Mouse (Mus musculus) kidney, adult 2 months (tissue): ENCODE results near the gene Hoxa2. TPM values are rescaled to one million over a fixed set of nuclear protein-coding genes. Genes with fewer than 3 reads are reported as not detected.
A peak's percentile ranks its signal among the peaks of the same experiment; 100 is the strongest.

Experiments used
- DNase-seq: peaks from one replicate; pipeline ENCODE4 v3.0.0; 2021
- H3K27ac ChIP-seq: fragments of 200-500 bp; 2 replicates; pipeline ENCODE4 v1.5.1; 2012; ENCODE audit warnings: low read depth, low read length, control low read depth, inconsistent platforms; ENCODE audit not compliant: insufficient read depth
- H3K27me3 ChIP-seq: fragments of 200-500 bp; replicated peaks from 2 replicates; pipeline ENCODE4 v1.6.1; 2012; ENCODE audit warnings: mild to moderate bottlenecking, moderate library complexity, low read length, inconsistent platforms; ENCODE audit not compliant: control insufficient read depth, insufficient read depth
- H3K36me3 ChIP-seq: fragments of 200-500 bp; 2 replicates; pipeline ENCODE4 v1.6.1; 2012; ENCODE audit warnings: mild to moderate bottlenecking, moderate library complexity, low read length, inconsistent platforms; ENCODE audit not compliant: control insufficient read depth, insufficient read depth
- H3K4me1 ChIP-seq: fragments of 200-500 bp; 2 replicates; pipeline ENCODE4 v1.6.1; 2011; ENCODE audit warnings: low read length; ENCODE audit not compliant: control insufficient read depth, insufficient read depth
- H3K4me3 ChIP-seq: fragments of 200-500 bp; 2 replicates; pipeline ENCODE4 v1.5.1; 2011; ENCODE audit warnings: mild to moderate bottlenecking, low read depth, low read length, control low read depth; ENCODE audit not compliant: insufficient read depth
- CTCF ChIP-seq: fragments of 200-500 bp; conservative IDR thresholded peaks from 2 replicates; pipeline ENCODE4 v1.5.1; 2011; ENCODE audit warnings: low read depth, mild to moderate bottlenecking, control low read depth, low read length, moderate library complexity, mixed read lengths; ENCODE audit not compliant: insufficient read depth, insufficient read length
- POLR2A ChIP-seq: fragments of 200-500 bp; IDR thresholded peaks from one replicate; pipeline ENCODE4 v1.6.1; 2011; ENCODE audit warnings: low read depth, low read length, control low read depth
- WGBS: fragments of 180-500 bp; shearing (Covaris S2); methylation state at CpG from one replicate; pipeline ENCODE4 v1.1.7; 2018; 5-methylcytosine and 5-hydroxymethylcytosine counted together
- polyA plus RNA-seq: library from polyadenylated mRNA; depleted of rRNA; stranded (reverse); fragments of >200 nt; gene quantifications from 2 replicates; pipeline ENCODE4 v1.2.3, GENCODE M21; 2012

The Hoxa2 gene
- polyA plus RNA-seq, 1 experiment = 1.6 TPM

DNA sequence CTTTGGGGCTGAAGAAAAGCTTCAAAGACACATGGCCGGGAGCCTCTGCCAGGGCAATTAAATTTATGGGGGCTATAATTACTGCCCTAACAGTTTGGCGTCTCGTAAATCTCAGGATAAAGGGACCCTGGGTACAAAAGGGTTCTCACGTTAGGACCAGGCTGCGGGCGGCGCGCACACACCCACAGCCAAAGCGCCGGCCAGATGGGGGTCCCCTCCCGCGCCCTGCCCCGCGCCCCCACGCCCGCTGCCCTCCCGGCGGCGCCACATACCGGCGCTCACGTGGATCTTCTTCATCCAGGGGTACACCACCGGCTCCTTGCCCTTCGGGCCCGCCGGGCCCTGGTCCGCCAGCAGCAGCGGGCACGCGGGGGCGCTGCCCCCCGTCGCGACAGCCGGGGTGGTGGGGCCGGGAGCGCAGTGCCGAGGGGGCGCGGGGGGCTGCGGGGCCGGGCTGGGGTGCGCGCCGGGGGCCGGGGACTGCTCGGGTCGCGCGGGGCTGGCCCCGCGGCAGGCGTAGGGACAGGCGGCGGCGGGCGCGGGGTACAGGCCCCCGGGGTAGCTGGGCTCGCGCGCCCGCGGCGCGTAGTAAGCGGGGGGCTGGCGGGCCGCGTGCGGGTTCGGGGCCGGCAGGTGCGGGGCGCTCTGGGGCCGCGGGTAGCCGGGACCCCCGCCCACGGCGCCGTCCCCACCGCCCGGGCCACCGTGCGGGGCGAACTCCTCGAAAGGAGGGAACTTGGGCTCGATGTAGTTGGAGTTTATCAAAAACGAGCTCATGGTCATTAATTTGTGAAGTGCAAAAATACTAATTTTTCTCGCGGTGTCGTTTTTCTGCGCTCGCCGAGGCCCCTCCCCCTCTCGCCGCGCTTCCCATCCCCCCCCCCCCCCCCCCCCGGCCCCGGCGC, 26.5 kb upstream of the Hoxa2 start, which contains the start of gene Hoxa4:
Gene Hoxa4, minus strand, starts transcription at position 848 of the 905 bp plus-strand sequence.
- no peaks in the 10 kb centered on the region for H3K36me3 ChIP-seq
- no peak for TF ChIP-seq CTCF
- no peak for TF ChIP-seq POLR2A
- H3K4me1 ChIP-seq = peaks cover 26% of the 10 kb centered on the region
- no peak for DNase-seq
- H3K27ac ChIP-seq = peak within 1 kb of the TSS; percentile 62
- WGBS = 3% methylated on average over 89 of the region's 102 CpGs
- H3K27me3 ChIP-seq = no peaks in the 10 kb centered on the region
- peak within 1 kb of the TSS; percentile 83 for H3K4me3 ChIP-seq

- Histone ChIP-seq H3K36me3 (no peaks in the 10 kb centered on the region), H3K27me3 (no peaks in the 10 kb centered on the region), H3K4me3 (no peak overlapping the region), H3K4me1 (peaks cover 32% of the 10 kb centered on the region), H3K27ac (peak overlapping the region; percentile 19; the same call in 1 of the 2 replicates)
- 29% methylated on average over 23 of the region's 23 CpGs for WGBS
- peak; percentile 41 for DNase-seq
- TF ChIP-seq POLR2A = no peak
- no peak for TF ChIP-seq CTCF
Observed at GRCm38 (mm10) chr6:52190410-52190809, 25.8 kb upstream of the Hoxa2 start.

DNA sequence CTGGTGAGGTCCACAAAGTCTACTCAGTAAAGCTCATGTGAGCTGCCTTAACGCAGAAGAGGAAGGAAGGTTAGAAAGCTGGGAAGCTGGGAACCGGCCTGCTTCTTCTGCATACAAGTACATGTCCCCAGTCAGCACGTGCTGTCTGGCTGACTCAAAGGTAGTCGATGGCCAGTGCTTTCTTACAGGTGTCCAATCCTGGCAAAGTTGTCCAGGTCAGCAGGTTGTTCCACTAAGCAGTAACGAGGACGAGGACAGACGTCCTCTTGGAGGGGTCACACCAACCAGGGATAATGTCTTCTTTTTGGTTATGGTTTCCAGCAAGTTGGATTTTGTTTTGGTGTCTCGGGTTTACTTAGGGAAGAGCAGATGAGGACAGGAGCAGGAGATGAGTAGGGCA, 25.3 kb upstream of the Hoxa2 start:
- Histone ChIP-seq H3K27ac (peak overlapping the region; percentile 19), H3K4me3 (no peak overlapping the region), H3K4me1 (peaks cover 31% of the 10 kb centered on the region), H3K36me3 (no peaks in the 10 kb centered on the region), H3K27me3 (no peaks in the 10 kb centered on the region)
- DNase-seq = peak; percentile 64
- TF ChIP-seq POLR2A (no peak), CTCF (no peak)
- WGBS = 41% methylated on average over 8 of the region's 8 CpGs

GRCm38 (mm10) chr6:52189172-52189591, 24.6 kb upstream of the Hoxa2 start:
- peak; percentile 60 for DNase-seq
- TF ChIP-seq POLR2A (no peak), CTCF (no peak)
- Histone ChIP-seq H3K36me3 (no peaks in the 10 kb centered on the region), H3K27ac (0 out of 2 replicates have a peak overlapping the region, but pooled peaks have one; percentile 1), H3K27me3 (no peaks in the 10 kb centered on the region), H3K4me3 (no peak overlapping the region), H3K4me1 (peaks cover 35% of the 10 kb centered on the region)
- WGBS = 25% methylated on average over 5 of the region's 5 CpGs

GRCm38 (mm10) chr6:52186500-52186899, 21.9 kb upstream of the Hoxa2 start:
- WGBS = 60% methylated on average over 1 of the region's 1 CpGs
- no peak overlapping the region for H3K27ac ChIP-seq

GRCm38 (mm10) chr6:52185834-52186233, 21.2 kb upstream of the Hoxa2 start:
- DNase-seq = peak; percentile 56
- Histone ChIP-seq H3K4me3 (no peak overlapping the region), H3K27ac (no peak overlapping the region), H3K36me3 (no peaks in the 10 kb centered on the region), H3K4me1 (peaks cover 41% of the 10 kb centered on the region), H3K27me3 (no peaks in the 10 kb centered on the region)
- 31% methylated on average over 3 of the region's 3 CpGs for WGBS
- no peak for TF ChIP-seq CTCF
- TF ChIP-seq POLR2A = no peak

More at GRCm38 (mm10) chr6:52186500-52186899, 21.9 kb upstream of the Hoxa2 start:
- no peaks in the 10 kb centered on the region for H3K36me3 ChIP-seq
- no peak for TF ChIP-seq CTCF
- TF ChIP-seq POLR2A = no peak
- peak; percentile 25 for DNase-seq
- H3K4me1 ChIP-seq = peaks cover 36% of the 10 kb centered on the region
- H3K27me3 ChIP-seq = no peaks in the 10 kb centered on the region
- H3K4me3 ChIP-seq = no peak overlapping the region

GRCm38 (mm10) chr6:52185222-52185621, 20.6 kb upstream of the Hoxa2 start:
- no peaks in the 10 kb centered on the region for H3K36me3 ChIP-seq
- peak; percentile 72 for DNase-seq
- no peak for TF ChIP-seq CTCF
- no peak for TF ChIP-seq POLR2A
- WGBS = 16% methylated on average over 19 of the region's 19 CpGs
- H3K4me3 ChIP-seq = no peak overlapping the region
- H3K27ac ChIP-seq = no peak overlapping the region
- no peaks in the 10 kb centered on the region for H3K27me3 ChIP-seq
- peaks cover 37% of the 10 kb centered on the region for H3K4me1 ChIP-seq
